Mouse (Mus musculus) layer of hippocampus, adult 18-20 months (tissue): ENCODE data around the gene Hes2. TPM values are rescaled to one million over a fixed set of nuclear protein-coding genes. Genes with fewer than 3 reads are reported as not detected.

Experiments
- DNase-seq, 2 experiments: peaks; one replicate each; pipeline ENCODE4 v3.0.0; 2022; ENCODE audit warnings: low spot score in 2 of 2
- total RNA-seq, 2 experiments: library from RNA; stranded (reverse); gene quantifications; 2 replicates each; pipeline ENCODE4 v1.2.3; 2021

The Hes2 gene
- total RNA-seq, 2 experiments from 2014 or later = not detected

DNA sequence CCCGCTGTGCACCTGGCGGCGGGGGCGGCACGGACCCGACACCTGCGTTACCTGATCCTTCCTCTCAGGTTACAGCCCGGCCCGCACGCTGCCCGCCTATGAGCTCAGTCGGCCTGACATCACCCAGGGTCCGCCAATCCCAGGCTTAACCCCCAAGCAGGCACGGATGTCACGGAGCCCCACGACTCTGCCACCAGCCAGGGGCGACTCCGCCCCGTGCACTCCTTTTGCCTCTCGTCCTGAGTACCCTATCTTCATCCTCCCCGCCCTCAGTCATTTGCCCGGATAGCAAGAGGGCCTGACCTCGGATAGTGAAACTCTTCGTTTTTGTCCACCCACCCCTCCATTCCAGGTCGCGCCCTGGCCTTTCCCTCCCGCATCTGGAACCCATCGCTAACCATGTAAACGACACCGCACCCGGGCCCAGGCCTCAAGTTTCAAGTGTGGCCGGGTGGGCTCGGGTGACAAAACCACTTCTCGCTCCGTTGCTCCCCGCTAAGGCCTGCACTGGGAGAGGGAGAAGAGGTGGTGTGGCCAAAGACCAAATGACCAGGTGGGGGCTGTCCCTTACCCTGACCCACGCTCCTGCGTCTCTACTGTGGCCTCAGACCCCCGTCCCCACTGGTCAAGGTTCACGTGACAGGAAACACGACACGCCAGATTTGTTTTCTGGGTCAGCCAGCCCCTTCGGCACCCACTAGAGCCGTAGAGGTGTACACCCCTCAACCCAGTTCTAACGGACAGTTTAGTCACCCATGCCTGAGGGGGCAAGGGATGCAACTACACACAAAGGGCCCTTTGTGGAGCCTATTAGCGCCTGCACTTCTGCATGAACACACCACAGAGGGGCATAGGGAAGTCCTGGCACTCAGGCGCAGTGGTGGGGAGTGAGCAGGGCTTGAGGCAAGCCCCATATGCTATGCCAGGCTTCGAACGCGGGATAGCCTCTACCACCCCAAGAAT is 26.6 kb upstream of the Hes2 start:
- no peak for DNase-seq

DNA sequence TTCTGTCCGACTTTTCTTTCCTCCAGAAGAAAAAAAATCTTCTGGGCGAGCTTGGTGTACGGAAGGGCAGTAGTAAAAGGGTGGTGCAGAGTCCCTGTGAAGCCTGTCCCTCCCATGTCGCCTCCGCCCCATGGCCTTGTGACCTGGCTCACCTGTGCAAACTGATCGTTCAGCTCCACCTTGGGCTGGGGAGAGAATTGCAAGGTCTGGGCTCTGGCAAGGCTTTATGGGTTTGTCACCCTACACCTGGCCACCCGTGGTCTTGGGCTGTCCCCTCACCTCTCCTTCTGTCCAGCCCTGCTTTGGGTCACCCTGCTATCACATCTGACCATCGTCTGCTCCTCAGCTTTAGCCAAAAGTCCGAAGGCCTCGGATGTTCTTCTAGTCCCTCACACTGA is 25.9 kb upstream of the Hes2 start:
- DNase-seq = no peak

DNA sequence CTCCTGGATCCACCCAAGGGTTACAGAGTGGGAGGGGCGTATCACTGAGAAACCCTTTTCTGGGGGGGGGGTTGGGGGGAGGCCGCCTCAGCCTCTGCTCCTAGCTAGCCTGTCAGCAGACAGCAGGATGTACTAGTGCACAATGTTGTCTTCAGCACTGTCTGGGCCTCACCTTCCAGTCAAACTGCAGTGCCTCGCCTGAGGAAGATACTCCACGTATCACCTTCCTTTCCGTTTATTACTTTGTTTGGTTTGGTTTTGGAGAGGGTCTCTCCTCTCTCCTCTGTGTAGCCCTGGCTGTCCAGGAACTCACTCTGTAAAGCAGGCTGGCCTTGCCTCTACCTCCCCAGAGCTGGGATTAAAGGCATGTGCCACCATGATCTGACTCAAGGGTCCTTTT is 25.5 kb upstream of the Hes2 start:
- DNase-seq = no peak

DNA sequence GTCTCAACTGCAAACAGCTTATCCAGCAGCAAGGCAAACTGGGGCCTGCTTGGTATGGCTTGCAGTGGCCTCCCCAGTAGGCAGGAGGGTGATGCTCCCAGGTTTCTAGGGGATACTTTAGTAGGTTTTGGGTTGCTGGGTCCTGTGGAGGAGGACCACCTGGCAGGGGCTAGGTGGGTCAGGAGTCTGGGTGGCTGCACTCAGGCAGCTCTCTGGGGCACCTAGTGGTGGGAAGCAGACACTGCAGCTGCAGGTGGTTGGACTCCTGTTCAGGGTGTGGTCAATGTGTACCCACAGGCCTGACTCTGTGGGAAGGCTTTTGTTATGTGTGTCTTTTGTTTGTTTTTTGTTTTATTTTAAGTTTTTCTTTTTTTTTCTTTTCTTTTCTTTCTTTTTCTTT is 24.2 kb upstream of the Hes2 start:
- DNase-seq = peak in 1 of 2 experiments; percentile 53

DNA sequence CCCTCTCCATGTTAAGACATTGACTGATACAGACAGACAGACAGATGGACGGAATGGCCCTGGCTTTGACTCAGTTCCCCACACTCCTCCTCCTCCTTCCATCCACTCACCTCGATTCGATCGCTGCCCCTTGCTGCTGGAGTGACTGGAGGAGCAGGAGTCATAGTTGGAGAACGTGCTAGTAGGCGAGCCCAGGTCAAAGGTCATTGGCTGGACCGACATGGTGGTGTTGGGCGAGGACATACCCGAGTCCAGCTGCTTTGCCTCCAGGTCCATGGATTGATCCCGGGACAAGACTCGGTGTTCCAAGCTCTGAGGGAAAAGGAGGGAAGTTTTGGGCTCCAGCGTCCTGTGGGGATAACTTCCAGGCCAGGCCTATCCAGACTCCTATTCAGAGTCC is 23.3 kb upstream of the Hes2 start:
- no peak for DNase-seq

DNA sequence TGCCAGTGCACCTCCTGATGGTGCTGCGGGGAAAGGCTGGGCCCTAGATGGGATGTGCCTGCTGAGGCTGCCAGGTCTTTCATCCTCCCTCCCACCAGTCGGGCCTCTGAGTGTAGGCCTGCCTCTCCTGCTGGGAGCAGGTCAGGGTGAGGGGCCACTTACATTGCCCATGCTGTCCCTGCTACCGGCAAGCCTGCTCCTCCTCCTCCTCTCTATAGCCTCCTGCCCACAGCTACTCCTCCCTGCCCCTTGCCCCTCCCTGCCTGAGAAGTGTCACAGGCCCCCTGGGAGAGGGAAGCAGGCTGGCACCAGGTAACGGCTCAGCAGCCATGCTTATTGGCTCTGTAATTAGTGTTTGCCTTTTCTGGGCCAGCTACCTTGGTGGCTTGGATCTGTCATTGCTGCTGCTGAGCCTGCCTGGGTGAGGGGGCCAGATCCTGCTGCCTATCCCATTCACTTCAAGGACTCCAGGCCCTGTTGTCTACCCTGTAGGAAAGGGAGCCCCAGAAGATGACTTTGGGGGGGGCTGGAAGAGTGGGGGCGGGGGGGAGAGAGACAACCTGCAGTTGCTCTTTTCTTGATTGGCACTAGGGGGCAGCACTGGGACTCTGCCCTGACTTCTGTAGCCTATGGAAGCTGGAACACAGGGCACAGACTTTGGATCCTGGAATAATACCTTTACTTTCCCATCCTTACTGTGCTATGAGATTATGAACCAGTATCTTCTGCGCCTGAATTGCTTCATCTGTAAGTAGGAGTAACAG is 22.4 kb upstream of the Hes2 start:
- no peak for DNase-seq

DNA sequence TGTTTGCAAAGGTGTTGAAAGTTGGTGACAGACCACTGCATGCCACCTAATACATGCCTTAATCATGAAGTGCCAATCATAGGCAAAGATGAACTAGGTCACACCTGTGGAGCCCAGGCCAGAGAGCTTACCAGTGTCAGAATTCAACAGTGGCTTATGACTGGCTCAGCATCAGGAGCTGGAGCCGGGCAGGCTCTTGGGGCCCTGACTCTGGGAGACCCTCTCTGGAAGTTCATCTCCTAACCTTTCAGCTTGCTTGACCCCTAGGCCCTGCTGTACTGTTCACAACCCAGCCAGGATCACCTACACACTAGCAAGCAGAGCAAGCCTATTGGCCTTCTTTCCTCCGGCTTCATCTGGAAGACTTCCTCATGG is 21.8 kb upstream of the Hes2 start:
- no peak for DNase-seq

DNA sequence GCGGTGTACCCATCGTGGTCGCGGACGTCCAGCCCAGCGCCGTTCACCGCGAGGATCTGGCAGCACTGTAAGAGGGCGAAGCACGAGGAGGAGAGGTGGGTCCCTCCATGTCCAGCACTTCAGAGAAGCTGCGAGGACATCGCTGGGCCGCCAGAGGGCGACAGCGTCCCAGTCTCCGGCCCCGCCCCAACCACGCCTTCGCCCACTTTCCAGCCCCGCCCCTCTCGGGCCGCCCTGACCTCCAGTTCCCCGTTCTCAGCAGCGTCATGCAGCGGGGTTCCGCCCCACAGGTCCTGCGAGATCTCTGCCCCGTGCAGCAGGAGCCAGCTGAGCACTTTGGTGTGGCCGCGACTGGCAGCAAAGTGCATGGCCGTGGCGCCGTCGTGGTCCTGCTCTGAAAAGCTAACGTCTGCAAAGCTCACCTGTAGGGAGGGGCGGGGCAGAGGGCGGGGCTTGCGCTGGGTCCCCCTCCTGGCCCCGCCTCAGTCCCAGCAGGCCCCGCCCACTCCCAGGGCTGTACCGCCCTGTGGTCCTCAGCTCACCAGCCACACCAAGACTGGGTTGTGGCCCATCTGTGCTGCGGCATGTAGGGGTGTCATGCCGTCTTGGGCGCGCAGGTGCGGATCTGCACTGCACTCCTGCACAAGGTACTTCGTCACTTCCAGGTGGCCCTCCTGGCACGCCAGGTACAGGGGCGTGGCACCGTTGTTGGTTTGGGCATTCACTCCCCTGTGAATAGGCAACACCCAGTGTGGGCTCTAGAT is 20.0 kb upstream of the Hes2 start:
- DNase-seq = peak in 1 of 2 experiments; percentile 78

DNA sequence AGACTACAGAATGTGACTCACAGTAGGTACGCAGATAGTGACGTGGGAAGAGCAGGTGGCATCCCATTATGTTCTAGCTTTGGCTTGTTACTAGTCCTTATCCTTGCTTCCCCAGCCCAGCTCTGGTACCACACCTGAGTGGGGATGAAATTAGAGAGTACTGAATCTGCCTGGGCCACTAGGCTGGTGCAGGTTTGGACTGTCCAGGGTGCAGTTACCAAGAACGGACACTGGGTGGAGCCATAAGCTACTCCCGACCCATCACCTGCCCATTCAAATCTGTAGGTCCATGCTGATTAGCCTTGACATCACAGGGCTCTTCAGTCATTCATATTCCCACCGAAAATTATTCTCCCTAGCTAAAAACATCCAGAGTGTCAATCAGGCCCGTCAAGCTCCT is 18.2 kb upstream of the Hes2 start:
- peak in 1 of 2 experiments; percentile 51 for DNase-seq

DNA sequence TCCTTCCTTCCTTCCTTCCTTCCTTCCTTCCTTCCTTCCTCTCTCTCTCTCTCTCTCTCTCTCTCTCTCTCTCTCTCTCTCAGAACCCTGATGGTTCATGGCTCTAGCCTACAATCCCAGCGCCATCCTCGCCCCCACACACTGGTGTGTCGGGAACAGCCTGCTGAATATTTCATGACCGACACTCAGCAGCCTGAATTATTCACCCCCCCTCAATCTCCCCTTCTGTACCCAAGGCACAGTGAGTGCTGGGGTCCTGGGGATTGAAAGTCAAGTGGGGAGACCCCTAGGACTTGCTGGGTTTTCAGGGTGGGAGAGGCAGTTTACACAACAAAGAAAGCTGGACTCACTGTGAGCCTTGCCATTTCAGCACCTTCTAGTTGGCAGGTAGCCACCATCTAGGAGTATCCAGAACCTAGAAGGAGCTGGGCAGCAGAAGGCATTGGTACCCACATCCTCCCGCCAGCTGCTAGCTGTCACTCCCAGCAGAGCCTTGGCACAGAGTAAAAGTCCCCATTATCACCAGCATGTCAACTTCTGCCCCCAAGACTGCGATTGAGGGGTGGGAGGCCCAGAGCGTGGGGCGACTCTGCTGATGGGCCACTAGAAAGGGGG is 17.0 kb upstream of the Hes2 start:
- DNase-seq = peak in 1 of 2 experiments; percentile 67

DNA sequence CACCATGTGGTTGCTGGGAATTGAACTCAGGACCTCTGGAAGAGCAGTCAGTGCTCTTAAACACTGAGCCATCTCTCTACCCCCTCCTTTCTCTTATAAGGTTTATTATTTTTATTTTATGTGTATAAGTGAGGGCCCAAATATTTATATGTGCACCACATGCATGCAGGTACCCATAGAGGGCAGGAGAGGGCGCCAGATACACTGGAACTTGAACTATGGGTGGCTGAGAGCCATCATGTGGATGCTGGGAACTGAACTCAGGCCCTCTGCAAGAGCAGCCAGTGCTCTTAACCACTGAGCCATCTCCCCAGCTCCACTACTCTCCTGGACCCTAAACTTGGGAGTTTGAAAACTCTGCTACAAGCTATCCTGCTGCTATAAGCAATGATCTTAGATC is 15.0 kb upstream of the Hes2 start:
- DNase-seq = no peak

DNA sequence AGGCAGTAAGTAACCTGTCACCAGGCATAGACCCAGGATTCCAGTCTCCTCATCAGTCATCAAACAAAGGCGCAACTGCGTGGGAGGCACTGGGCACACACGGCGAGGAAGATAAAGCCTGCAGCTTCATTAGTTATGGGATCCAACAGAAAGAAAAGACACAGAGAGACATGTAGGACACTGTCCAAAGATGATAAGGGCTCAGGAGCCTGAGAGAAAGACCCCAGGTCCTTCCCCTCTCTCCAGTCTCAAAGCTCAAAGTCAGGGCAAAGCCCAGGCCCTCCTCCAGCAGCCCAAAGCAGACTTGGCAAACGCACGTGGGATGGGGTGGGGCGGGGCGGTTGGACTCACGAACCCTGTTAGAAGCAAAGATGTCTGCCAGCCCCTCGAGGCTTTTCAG is 13.2 kb upstream of the Hes2 start:
- DNase-seq = no peak

DNA sequence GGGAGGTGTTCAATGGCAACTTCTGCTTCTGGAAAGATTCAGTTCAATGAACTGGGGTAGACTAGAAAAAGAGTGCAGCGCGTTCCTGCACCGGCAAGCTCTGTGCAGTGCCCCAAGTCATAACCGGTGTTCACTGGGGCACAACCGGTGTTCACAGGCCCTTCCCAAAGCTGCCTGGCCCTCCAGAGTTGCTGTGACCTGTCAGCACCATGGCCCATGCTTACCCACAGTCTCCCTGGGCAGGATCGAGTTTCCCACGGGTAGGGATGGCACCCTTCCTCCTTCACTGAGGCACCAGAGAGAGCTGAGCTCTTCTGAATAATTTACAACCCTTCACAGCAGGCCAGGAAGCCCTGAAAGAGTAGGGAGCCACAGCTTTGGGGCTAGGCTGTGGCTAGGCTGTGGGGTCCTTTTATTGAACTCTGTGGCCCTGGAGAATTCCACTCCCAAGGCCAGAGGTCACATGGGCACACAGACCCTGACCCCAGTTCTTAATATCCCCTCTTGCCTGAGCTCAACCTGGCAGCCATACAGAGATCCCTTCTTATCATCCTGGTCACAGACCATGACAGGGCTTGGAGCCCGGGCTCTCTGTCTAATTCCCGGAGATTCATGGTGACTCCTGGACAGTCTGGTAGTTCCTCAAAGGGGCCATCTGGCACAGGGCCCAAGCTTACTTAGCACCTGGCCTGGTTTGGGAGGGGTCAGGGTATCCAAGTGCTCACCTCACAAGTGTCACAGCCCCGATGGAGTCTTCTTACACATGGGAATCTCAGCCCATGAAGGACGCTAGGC is 12.4 kb upstream of the Hes2 start:
- DNase-seq = no peak

DNA sequence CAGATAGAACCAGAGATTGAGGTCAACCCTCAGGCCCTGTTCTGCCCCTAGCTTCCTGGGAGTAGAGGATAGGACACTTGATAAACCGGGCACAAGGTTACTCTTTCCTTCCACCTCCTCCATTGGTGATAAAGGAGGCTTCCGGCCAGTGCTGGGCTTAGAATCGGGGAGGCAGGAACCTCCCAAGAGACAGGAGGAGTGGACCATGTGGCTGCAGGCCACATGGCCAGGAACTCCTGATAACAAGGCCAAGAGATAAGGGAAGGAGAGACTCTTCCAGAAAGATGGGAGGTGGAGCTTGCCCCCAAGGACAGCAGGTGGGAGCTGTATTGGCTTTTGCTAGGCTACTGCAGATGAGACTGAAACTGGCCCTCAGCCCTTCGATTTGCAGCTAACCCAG is 8.1 kb upstream of the Hes2 start:
- DNase-seq = no peak

DNA sequence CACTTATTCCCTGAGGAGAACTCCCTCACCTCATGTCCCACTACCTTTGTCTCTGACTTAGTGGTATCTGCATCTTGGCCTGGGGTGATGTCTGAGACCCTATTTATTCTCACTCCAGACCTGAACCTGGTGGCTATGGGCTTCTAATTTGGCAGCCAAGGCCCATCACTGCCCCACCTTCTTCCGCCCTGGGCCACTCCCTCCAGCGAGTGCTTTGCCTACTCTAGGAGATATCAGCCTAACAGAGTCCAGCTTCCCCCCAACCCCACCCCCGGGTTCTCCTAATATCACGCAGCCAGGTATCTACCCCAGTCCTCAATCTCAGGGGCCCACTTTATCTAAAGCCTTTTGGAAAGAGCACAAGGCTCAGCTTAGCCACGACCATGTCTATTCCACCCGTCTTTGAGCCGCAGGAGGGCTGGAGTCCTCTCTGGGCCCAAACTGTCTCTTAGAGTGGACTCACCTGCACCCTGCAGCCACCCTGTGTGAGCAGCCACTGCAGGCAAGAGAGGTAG is 7.2 kb upstream of the Hes2 start:
- DNase-seq = no peak

DNA sequence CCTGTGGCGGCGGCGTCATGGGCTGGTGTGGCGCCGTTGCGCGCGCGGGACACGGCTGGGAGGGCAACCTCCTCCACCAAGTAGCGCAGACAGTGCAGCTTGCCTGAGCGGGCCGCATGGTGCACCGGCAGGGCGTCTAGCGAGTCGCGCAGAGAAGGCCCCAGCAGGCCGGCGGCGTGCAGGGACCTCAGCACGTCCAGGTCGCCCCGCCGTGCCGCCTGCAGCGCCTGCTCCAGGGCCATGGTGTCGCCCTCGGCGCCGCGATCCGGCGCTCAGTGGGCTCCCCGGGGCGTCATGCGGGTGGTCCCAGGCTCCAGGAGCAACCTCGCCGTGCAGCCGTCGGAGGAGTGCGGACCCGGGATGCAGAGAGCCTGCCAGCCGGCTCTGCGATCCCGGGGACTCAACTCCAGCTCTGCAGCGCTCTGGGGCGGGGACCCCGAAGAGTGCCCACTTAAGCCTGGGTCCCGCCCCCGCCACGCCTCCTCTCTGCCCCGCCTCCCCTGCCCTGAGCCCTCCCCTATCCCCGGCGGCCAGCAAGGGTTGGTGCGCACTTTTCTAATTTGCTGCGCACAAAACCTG is 6.6 kb upstream of the Hes2 start, which contains the start of gene Espn:
Gene Espn (minus strand): TSS at position 406 of the 579 bp plus-strand sequence.
- no peak for DNase-seq

DNA sequence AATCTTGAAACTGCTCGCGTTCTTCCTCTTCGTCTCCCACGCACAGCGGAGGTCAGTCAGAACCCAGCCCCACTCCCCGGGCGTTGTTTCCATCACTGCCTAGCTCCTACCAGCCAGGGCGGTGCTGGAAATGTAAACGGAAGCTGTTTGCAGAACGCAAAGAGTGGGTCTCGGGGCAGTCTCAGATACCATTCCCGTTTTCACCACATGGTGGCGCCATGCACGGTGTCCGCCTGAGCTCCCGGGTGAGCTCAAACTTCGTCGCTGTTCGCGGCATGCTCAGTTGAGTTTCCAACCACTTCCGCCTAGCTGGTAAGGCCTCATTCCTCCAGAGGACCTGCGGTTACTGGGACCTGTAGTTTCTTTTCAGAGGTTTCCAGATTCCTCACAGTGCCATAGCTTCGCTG is 4.9 kb upstream of the Hes2 start:
- DNase-seq = peak; percentile 64 to 81

DNA sequence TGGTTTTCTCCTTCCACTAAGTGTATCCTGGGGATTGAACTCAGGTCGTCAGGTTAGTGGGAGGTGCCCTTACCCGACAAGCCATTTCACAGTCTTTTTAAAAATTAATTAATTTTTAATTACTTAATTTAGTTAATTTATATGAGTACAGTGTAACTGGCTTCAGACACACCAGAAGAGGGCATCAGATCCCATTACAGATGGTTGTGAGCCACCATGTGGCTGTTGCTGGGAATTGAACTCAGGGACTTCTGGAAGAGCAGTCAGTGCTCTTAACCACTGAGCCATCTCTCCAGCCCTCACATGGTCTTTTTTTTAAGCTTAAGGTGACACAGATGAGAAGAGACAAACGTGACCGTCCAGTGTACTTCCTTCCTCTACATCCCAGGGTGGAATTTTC is 3.6 kb upstream of the Hes2 start:
- DNase-seq = no peak

DNA sequence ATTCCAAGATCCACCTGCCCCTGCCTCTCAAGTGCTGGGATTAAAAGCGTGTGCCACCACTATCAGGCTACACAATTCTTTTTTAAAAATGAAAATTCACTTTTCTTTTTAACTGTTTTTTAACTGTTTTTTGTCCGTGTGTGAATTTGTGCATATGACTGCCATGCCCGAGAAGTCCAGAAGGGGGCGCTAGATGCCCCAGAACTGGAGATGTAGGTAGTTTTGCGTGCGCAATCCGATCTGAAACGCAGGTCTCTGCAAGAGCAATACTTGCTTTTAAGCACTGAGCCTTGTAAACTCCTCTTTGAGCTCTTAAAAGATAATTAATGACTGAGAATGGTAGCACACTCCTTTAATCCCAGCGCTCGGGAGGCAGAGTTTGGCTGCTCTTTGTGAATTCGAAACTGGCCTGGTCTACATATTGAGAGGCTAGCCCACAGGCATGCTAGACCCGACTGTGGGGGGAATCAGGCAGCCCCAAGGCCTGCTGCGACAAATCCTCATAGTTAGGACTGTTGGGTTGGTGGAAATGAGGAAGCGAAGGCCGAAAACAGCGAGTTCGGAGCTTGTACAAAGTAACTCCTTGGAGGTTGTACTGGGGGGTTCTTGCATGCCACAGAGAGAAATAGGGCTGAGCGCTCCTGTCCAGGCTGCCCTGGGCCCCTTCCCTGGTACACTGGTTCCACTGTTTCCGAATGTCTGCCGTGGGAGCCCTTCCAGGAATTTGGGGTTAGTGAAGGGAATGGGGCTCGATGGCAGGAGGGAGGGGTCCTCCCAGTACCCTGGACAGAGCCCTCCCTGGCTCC is 685 bp upstream of the Hes2 start:
- peak in 1 of 2 experiments; percentile 65 for DNase-seq
